Mouse (Mus musculus) frontal cortex, postnatal 10 days (tissue): ENCODE data around the gene CN725425.
A peak's percentile ranks its signal among the peaks of the same experiment; 100 is the strongest.

Experiments
- DNase-seq, 2 experiments: peaks; one replicate each; pipeline ENCODE4 v3.0.0; 2022; ENCODE audit warnings: low spot score in 2 of 2, mixed read lengths in 1 of 2

Gene CN725425

DNA sequence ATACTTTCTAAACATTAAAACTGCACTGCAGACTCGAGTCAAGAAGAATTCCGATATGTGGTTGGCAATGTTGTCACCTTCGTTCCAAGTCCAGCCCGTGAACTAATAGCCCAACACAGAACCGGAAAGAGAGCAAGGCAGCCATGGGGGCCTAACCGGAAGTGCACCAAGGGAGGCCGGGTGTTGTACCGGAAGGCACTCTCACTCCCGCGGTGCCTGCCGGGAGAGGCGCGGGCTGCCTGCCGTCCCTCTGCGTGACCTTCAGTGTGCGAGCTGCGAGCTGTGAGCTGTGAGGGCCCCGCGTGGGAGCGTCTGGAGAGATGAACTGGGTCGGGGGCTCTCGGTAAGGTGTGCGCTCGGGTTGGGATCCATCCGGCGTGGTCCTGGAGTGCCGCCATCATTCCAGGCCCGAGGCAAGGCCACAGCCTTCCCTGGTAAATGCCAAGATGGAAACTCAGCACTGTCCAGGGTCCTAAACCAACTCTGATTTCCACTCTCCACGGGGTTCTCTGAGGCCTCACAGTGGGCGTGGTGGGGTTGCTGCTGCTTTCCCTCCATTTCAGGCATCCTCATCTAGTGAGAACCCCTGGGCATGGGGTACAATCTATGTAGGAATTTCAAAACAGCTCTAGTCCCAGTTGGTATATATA is at the start of gene CN725425:
Gene CN725425, plus strand, starts transcription at position 239 of the 650 bp plus-strand sequence.
- DNase-seq: no peak

DNA sequence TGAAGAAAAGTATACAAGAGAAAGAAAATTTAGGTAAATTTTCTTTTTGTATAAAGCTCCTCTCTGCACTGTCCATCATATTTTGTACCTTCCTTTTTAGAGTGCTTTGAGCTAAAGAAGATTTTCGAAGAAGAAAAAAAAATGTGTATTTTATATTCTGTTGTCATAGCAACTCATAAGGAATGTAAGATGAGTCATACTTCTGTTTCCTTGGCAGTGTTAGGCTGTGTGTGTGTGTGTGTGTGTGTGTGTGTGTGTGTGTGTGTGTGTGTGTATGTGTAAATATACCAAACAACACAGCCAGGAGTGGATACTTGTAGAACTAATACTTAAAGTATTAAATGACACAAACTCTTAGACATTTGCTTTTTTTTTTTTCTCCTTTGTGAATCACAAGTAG is 46.7 kb upstream of the CN725425 start:
- no peak for DNase-seq

DNA sequence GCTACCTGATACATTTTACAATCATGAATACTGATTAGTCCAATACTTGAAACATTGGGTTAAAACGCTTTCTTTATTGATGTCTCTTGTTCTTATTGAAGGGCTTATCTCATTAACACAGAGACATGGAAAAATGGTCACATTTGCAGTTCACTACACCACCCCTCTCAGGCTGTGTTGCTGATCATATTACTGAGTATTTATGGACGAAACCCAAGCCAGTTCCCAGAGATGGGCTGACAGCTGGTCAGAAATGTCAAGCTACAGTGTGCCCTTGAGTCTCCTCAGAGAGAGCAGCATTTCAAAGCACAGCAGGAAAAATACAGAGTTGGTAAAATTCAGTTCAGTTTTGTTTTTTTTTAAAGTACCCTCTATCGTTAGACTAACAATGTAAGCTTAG is 46.0 kb upstream of the CN725425 start:
- DNase-seq: no peak

DNA sequence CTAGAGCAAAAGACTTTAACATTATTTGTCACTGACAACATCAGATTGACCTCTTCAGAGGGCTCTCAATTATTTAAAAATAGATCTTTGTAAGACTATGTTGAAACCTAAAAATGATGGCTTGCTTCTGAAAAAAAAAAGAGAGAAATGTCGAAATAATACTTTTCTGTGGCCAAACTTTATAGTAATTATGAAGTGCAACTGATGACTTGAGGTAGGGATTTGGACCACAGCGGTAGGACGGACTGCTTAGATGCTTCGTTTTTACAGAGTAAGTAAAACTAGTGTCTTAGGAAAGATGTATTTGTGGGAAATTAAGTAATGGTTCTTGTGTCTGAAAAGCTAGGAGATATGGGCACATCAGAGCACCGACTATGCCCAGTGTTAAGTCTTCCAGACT is 38.1 kb upstream of the CN725425 start:
- no peak for DNase-seq

DNA sequence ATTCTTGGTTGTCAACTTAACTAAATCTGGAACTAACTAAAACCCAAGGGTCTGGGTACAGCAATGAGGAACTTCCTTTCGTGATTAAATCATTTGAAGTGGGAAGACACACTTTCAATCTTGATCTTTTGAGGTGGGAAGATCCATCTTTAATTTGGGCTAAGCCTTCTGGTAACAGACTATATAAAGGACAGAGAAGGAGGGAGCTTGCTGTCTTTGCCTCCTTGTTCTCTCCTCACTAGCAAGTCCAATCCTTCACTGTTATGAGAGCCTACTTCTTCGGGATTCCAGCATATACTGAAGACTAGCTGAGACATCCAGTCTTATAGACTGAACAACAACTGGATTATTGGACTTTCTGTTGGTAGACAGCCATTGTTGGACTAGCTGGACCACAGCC is 35.8 kb upstream of the CN725425 start:
- no peak for DNase-seq

DNA sequence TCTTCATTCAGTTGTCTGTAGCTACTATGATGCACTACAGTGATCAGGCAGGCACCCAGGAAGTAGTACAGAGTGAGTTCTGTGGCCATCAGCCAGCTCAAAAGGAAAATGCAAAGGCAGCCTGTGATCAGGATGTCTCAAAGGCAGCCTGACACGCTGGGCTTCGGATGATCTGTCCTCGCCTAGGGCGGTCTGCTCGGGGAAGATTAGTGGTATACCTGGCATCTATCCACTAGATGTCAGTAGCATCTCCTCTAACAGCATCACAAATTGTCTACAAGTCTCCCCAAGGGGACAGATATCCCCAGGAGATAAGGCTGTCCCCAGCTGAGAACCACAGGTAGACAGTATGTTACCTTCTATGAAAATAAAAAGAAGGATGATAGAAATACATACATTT is 34.3 kb upstream of the CN725425 start:
- peak in 1 of 2 experiments; percentile 18 for DNase-seq

DNA sequence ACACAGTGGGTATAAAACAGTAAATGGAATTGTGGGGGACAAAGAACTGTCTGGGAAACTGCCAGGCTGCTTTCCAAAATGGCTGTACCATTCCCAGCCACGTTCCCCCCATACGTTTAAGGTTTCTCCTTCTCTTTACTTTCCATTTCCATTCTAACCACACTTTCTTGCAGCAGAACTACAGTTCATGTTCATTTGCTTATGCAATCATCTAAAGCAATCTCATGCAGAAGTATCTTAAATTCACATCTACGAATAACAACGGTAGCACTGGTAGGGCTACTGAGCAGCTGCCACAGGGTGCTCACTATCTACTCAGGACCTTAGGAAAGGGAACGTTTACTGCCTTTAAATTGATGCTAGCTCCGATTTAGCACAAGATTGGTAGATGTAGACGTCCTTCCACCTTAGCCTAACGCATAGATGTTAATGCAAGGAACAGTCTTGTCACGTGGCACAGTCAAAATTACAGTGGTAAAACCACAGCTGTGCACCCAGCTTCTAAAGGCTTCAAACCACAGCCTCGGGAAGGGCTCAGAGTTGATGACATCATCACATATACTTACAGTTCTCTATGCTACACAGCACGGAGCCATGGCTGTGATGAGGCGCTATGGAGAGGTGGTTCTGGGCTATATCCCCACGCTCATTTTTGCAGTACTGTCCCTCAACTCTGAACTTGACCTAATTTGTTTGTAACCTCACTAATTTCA is 31.3 kb upstream of the CN725425 start:
- DNase-seq: no peak

DNA sequence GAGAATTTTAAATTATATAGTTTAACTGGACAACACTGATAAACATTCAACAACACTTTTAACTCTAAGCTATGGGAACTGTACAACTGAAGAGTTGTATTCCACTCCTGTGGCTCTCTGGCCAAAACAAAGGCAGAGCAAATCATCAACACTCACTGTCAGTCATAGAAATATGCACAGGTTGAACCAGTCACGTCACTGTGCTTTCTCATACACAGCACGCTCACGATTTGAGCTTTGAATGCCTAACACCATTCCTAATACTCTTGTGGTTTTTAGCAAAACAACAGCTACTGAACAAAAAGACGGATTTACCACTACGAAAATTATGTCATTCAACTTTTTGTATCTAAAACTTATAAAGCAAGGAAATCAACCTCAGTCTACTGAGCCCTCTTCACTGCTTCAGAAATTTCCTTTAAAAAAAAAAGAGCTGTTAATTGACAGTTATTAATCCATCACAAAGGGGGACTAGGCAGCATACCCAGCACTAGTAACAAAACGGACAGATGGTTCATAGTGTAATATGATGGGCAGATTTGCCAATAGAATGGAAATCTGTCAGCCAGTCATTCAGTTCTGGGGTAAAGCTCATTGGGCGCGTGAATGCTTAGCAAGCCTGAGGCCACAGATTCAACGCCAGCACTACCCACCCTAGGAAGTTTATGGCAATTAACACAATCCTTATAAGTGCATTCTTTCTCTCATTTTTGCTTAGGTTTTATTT is 28.5 kb upstream of the CN725425 start:
- no peak for DNase-seq

DNA sequence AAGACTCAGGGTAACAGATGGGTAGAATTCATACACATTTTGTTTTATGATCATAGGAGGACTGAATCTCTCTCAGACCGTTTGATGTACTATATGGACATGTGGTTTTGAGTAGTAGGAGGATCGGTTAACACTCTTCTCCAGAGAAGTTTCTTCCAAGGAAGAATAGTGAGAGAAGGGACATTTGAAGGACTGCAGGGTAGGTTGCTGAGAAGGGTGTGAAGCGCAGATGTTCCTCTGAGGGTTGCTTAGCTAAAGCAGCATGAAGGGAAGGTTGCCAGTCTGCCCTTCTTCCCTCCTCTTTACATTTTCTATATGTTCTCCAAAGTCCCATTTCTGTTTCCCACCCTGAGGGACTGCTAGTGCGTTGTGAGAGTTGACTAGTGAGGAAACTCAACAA is 28.0 kb upstream of the CN725425 start:
- no peak for DNase-seq

DNA sequence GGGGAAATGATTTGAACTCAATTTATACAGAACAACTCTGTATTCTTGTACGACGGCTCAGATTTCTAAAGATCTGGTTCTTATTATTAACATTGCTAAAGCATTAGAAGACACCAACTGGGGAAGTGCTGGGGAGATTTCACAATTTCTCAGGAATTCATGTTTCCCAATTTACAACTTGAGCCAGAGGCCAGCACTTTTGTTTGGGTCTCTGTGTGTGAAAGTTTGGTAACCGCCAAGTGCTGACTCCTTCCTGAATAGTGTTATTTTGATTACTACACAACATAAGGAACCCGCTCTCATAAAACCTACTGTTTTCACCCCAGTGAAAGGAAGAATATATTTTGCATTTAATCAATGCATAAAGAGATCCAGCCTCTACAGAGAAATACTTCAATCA is 27.1 kb upstream of the CN725425 start:
- no peak for DNase-seq

DNA sequence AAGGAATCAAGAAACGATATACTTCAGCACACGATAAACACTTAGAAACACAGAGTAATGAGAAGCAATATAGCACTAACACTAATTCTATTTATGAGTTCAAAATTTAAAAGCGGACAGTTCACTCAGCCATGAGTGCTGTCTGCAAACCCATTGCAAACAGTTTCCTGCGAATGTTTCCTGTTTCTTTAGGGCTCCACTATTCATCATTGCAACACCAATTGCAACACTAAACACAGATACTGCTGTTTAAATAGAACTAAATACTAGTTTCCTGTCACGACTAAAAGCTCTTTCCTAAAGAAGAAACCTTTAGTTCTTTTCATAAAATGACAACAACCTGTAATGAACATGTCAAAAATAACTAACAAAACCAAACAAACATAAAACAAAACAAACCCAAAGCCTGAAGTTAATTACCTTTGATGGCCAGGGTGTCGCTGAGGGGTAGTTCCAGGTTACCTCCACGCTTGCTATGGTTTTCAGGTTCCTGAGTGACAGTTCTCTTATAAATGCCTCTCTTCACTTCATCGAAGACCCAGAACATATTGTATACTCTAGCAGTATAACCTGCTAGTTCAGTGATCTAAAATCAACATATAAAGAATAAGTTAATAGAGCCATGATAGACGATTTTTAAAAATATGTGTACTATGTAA is 20.5 kb upstream of the CN725425 start:
- no peak for DNase-seq

DNA sequence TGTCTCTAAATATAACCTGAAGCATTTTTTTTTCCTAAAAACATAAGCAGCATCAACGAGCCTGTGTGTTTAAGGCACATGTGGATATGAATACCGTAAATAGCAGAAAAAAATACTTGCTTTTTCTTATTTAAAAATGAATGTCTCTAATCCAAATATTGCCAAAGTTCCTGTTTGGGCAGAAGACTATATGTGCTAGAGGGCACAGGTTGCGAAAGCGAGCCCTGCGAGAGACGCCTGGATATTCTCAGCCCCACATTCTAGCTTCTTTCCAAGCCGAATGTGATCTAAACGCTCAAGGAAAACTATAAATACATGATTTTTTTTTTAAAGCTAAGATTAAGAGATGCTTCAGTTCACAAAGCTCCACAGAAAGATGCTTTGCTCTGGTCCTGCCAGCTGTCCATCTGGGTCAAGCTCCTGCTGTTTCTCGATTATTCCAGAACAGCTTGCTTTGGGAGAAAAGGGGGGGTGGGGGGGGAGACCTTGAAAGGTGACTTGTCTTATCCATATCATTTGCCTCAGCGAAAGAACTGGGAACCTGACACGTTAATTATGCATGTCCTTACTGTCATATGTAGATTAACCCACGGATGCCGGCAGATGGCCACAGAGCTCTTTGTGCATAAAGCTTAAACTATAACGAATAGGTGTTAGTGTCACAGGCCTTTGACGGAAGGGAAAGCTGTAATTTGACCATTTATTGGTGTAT is 19.2 kb upstream of the CN725425 start:
- DNase-seq: no peak

DNA sequence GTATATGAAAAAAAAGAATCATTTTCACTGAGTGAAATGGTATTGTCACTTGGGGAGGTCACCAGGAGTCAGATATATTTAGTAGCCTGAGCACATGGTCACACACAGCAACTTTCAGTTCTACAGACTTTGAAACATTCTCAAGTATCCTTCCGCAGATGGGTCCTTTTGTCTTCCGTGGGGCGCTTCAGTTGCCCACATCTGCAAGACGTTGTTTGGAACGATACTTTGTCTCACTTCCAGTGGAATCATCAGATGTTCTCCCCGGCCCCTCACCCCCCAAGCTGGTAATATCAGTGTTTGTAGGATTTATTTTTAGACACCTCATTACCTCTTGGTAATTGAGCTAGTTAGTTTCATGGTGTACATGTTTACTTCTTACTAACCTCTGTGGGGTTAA is 12.9 kb upstream of the CN725425 start:
- DNase-seq: no peak

DNA sequence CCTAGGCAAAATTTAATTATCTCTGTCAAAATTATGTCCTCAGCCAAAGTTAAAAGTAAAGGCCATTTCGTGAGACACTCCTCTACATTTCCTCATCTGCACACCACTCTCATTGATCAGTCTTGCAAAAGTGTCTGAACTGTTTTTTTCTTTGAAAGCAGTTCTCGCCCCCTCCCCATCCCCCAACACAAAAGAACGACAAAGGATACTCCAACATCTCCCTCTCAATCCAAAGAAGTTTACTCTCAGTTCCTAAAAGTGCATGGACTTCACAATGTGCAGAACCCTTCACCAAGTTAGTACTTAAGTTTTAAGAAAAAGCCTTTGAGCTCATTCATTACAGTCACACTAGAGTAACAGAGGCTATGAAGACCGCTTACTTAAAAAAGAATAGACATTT is 9.3 kb upstream of the CN725425 start:
- DNase-seq: no peak

DNA sequence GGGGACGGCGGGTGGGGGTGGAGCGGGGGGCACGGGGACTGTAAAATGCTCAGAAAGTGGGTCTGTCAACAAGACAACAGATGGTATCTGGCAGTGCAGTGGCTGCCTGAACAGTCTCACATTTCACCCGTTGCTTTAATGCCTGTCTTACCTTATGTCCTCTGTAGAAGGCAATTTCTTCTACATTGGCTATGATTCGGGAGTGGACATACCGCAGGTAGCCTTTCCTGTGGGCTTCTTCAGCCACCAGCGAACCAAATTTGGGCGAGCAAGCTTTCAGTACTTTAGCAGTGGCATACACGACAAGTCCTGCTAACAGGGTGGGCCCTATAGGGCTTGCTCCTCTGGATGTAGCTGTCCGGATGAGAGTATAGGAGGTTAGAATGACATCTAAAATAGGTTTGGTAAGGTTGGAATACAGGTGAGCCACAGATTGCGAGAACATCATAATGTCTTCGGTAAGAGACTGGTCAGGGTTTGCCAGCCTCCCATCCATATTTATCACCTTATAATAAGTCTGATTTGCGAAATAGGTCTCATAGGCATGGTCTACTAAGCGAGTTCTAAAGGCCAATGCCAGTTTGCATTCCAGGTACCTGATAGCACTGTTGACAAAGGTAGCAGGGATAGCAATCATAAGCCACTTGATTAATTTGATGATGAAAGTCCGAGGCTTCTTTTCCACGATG is 8.6 kb upstream of the CN725425 start:
- no peak for DNase-seq

DNA sequence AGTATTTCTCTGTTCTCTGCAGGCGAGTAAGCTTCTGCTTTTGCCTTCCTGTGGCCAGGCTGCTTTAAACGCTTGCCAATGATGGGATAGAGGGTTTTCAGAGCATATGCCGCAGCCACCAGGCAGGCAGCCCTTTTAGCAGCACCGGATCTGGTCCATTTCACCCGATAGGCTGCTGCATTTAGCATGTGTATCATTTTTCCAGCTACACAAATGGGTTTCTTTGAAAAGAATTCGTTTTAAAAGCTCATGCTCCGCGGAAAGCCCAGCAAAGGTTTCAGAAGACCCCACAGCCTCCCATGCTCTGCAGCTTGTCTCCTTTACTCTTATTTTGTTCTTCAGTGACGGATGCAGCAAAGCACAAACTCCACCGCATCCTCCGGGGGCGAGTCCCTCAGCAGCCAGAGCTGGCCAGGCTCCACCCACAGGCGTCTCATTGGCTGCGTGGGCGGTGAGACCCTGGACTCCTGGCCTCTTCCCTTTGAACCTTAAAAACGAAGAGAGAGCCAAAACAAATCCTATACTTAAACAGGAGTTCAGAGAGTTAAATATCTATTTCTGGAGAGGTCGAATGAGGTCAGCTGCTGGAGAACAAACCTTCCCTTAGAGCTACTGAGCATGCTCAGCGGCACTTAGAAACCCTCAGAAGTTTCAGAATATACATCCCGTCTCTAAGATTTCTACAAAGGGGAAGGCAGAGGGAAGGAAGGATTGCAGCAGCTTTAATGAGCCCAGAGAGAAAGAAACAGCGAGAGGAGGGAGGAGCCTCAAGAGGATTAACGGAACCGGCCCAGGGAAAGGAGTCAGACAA is 7.7 kb upstream of the CN725425 start, which contains the start of gene Abcd2:
Gene Abcd2, minus strand, starts transcription at position 388 of the 811 bp plus-strand sequence.
- peak; percentile 72 to 73 for DNase-seq

DNA sequence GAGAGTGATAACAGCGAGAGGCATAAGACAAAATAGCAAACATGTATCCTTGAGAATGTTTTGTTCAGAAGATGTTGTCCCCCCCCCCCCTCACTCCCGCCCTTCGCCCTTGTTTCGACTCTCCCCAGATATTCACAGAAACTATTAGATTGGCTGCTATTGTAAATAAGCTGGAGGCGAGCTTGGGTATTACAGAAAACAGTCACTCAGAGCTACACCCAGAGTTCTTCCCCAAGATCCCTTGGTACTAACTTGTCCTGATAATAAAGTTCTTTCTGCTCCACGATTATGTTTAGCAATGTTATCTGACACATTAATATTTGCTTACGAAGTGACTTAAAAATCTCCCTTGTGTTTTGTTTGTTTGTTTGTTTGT is 7.1 kb upstream of the CN725425 start:
- no peak for DNase-seq

DNA sequence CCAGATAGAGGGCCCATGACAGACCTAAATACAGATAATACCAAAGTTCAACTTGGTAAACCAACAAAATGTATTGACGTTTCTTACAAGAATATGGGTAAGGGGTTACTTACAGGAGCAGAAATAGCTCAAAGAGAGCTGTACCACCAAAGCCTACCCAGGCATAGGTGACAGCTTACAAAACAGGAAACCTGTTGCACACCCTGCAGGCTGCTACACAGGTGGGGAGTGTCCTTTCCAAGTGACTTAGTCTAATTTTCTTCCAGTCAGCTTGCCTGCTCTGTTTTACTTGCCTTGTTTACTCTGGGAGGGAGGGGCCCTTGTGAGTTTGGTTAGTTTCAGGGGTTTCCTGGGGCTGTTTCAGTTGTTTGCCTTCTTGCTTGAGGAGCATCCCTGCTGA is 1.5 kb downstream of the CN725425 start:
- DNase-seq: no peak

DNA sequence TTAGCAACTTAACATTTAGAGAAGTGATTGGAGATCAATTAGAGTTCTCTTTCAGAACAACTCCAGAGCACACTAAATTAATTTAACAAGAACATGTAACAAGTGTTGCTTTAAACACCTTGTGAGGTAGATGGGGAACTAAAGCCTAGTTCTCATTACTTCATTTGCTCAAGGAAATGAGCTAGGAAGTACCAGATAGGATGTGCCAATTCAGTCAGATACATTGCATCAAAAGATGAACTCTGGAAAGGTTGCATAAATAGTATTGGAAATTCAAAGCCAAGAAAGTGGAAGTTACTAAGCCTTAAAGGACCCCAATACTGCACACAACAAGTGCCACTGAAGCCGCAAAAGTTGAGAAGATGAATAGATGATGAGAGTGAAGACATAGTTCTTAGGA is 3.2 kb downstream of the CN725425 start:
- no peak for DNase-seq

DNA sequence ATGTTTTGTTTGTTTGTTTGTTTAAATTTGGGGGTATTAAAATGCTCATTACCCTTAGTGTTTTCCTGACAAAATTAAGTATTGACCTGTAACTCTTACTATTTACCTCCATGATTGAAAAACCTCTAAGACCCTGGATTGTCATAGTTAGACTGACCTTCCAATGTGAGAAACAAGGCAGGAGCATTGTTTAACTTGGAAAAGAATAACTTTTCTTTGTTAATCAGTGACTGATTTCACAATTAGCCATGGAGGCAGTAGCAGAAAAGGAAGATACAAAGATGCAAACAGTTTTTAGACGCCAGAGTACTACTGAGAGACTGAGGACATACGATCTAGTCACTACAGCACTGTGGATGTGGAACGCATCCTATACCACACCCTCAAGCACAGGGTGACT is 4.2 kb downstream of the CN725425 start:
- no peak for DNase-seq
